Mouse (Mus musculus): ENCODE data around the gene Ints14.
"Not testable (repeated sequence)": the region's sequence is repeated elsewhere in the genome, so short reads cannot be mapped to it uniquely, and the experiment has no call there.

Gene Ints14

GRCm38 (mm10) chr9:65020991-65021886 lies 60.5 kb downstream of the Ints14 start, which contains the start of gene Hacd3:
Gene Hacd3 (minus strand): TSS chr9:65021693.
- DNase-seq: peak; percentile 93

GRCm38 (mm10) chr9:65021887-65022579 lies 61.3 kb downstream of the Ints14 start:
- peak; percentile 38 for DNase-seq

GRCm38 (mm10) chr9:65022580-65023135 lies 62.0 kb downstream of the Ints14 start:
- DNase-seq: peak; percentile 30

- no peak for DNase-seq
These were observed 62.7 kb downstream of the Ints14 start for GRCm38 (mm10) chr9:65023447-65023846.

GRCm38 (mm10) chr9:65027241-65027640 lies 66.5 kb downstream of the Ints14 start:
- DNase-seq: no peak

GRCm38 (mm10) chr9:65028313-65028712 lies 67.6 kb downstream of the Ints14 start:
- DNase-seq: no peak

GRCm38 (mm10) chr9:65031355-65031754 lies 70.7 kb downstream of the Ints14 start:
- not testable (repeated sequence) for DNase-seq

GRCm38 (mm10) chr9:65031894-65032268 lies 71.2 kb downstream of the Ints14 start:
- no peak for DNase-seq

GRCm38 (mm10) chr9:65032269-65033108 lies 71.8 kb downstream of the Ints14 start, which contains the start of gene Dpp8:
Gene Dpp8 (plus strand): TSS chr9:65032414.
- DNase-seq: peak; percentile 94

- DNase-seq: no peak
These were observed 75.8 kb downstream of the Ints14 start for GRCm38 (mm10) chr9:65036456-65036855.
